9 mouse cellular contexts compared by ENCODE assay signal in genomic region chrX:141590242-141590641, GRCm38 (mm10).
DNase-seq lines count a peak whose midpoint lies in the region; ATAC-seq lines count a peak whose summit lies in the region.
"Had no signal": no experiment of that assay in that cellular context is flagged by ENCODE, and none has a peak within 500 bp of the region (broad histone marks: within the 10 kb centered on the region; RNA-seq: fewer than 3 reads in every experiment).

No protein-coding gene starts in this region.

- H3K9me3 ChIP-seq in midbrain, embryonic 11.5 days (ENCODE audit: control insufficient read depth, low read length) = no peaks in the 10 kb centered on the region

- no peak overlapping the region for H3K4me2 ChIP-seq in midbrain, embryonic 11.5 days

- no peak overlapping the region for H3K4me3 ChIP-seq in midbrain, embryonic 11.5 days (ENCODE audit: low read depth, low read length)

- H3K27me3 ChIP-seq in midbrain, embryonic 11.5 days (ENCODE audit: control insufficient read depth, insufficient read depth, low read length) = peaks cover 6% of the 10 kb centered on the region; the same call in 1 of the 2 replicates

- WGBS in midbrain, embryonic 11.5 days = 27% methylated on average over 3 of the region's 3 CpGs

- no peak overlapping the region for H3K9ac ChIP-seq in midbrain, embryonic 11.5 days (ENCODE audit: low read length)

- no peaks in the 10 kb centered on the region for H3K4me1 ChIP-seq in midbrain, embryonic 11.5 days (ENCODE audit: control insufficient read depth, insufficient read depth, low read length)

- DNase-seq in cerebellum, postnatal 10 days = peak; percentile 48 to 53
- DNase-seq in cerebellum, adult 11-12 months = no peak
- DNase-seq in layer of hippocampus, postnatal 10 days (ENCODE audit: low spot score in 2 of 2) = peak; percentile 4 to 15
- no peak for DNase-seq in layer of hippocampus, adult 8-10 months (ENCODE audit: low spot score in 2 of 2)
- DNase-seq in MEL-GATA-1-ER (ENCODE audit: extremely low read depth, low read depth) = peak; percentile 10
- DNase-seq in kidney, postnatal 36 days = peak; percentile 6 to 14
- no peak for DNase-seq in B cell, adult 2 months
- DNase-seq in midbrain, embryonic 11.5 days (ENCODE audit: low spot score, missing footprints) = no peak
- DNase-seq: heart, postnatal 14 days had no signal

- H3K27ac ChIP-seq in midbrain, embryonic 11.5 days (ENCODE audit: low read depth, low read length) = no peak overlapping the region

- no peaks in the 10 kb centered on the region for H3K36me3 ChIP-seq in midbrain, embryonic 11.5 days (ENCODE audit: control insufficient read depth, insufficient read depth, low read length)

- no peak for ATAC-seq in midbrain, embryonic 11.5 days (ENCODE audit: low FRiP score)

Comparison
In these comparisons a context has a peak if more than half of its experiments do, and no peak if none do; other contexts are left out.
1. DNase-seq: peak in cerebellum, postnatal 10 days (2 of 2), layer of hippocampus, postnatal 10 days (2 of 2), MEL-GATA-1-ER (single experiment) and kidney, postnatal 36 days (2 of 2); none in cerebellum, adult 11-12 months (single experiment), layer of hippocampus, adult 8-10 months (0 of 2), B cell, adult 2 months (0 of 2) and midbrain, embryonic 11.5 days (single experiment).